Mouse (Mus musculus) sigmoid colon, adult 10 weeks (tissue): ENCODE measurements around the gene Hes2. TPM values are rescaled to one million over a fixed set of nuclear protein-coding genes. Genes with fewer than 3 reads are reported as not detected.

Source experiments
- polyA plus RNA-seq: library from polyadenylated mRNA; stranded (reverse); fragments of 350-450 nt; fragmentation: Illumina TruSeq; extraction: RNeasy Lipid Tissue Mini Kit (QIAGEN cat#74804); gene quantifications from one replicate; pipeline ENCODE4 v1.2.3, GENCODE M21; 2014; ENCODE audit warnings: low read depth, low replicate concordance

Gene Hes2
- 1.7 TPM for polyA plus RNA-seq

DNA sequence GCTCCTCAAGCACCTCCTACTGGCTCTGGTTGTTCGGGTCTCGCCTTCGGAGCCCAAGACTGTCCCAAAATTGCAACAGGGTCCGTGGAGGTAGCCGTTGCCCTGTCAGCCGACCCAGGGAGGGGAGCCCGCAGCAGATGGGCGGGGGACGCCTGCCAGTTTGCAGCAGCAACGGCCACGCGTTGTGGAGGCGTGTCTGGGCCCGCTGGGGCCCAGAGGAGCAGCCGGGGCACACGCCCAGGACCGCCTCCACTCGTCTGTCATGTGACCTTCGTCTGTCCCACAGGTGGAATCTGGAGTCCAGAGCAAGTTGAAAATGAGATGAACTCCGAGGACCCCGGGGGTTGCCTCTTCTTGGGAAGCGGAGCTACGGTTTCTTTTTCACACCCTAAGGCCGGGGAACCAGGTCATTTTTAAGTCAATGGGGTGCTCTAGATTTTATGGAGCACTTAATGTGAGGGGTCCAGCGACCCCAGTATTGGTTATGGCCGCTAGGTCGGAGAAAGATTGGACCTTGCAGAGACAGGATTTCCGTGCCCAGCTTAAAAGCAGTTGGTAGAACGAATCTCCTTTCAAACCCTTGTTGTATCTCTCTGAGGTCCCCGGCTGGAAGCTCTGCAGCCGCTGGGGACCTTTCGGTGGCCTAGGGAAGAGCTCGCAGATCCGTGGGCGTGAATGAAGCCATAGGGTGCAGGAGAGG is at the start of gene Hes2:
Gene Hes2, plus strand, starts transcription at position 283 of the 700 bp plus-strand sequence.

DNA sequence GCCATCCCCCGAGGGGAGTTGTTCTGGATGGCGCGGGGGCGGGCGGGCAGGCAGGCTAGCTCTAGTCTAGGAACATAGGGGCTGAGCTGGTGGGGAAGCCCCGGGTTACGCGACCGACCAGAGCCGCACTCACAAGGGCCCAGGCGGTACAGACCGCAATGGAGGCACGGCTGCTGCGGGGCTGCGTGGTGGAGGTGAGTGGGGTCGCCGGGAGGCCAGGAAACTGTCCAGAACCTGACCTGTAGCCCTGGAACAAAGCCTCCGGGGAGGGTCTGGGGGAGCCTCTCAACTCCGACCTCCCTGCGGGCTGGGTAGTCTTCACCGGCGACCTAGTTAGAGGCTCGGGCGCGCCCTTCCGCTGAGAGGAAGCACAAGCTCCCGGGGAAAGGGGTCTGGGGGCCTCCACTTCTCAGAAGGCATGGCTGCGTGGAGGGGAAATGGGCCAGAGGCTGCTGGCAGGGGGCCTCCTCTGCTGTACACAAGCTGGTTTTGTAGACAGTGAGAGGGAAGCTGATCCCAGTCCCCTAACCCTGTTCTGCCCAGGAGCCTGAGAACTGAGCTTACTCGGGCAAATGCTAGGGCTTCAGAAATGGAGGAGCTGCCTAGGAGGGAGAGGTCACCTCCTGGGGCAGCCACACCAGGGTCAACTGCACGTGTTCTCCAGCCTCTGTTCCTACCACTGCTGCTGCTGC is 42.6 kb upstream of the Hes2 start, which contains the start of gene Tnfrsf25:
Gene Tnfrsf25, plus strand, starts transcription at position 14 of the 692 bp plus-strand sequence.

DNA sequence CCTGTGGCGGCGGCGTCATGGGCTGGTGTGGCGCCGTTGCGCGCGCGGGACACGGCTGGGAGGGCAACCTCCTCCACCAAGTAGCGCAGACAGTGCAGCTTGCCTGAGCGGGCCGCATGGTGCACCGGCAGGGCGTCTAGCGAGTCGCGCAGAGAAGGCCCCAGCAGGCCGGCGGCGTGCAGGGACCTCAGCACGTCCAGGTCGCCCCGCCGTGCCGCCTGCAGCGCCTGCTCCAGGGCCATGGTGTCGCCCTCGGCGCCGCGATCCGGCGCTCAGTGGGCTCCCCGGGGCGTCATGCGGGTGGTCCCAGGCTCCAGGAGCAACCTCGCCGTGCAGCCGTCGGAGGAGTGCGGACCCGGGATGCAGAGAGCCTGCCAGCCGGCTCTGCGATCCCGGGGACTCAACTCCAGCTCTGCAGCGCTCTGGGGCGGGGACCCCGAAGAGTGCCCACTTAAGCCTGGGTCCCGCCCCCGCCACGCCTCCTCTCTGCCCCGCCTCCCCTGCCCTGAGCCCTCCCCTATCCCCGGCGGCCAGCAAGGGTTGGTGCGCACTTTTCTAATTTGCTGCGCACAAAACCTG is 6.6 kb upstream of the Hes2 start, which contains the start of gene Espn:
Gene Espn, minus strand, starts transcription at position 406 of the 579 bp plus-strand sequence.

DNA sequence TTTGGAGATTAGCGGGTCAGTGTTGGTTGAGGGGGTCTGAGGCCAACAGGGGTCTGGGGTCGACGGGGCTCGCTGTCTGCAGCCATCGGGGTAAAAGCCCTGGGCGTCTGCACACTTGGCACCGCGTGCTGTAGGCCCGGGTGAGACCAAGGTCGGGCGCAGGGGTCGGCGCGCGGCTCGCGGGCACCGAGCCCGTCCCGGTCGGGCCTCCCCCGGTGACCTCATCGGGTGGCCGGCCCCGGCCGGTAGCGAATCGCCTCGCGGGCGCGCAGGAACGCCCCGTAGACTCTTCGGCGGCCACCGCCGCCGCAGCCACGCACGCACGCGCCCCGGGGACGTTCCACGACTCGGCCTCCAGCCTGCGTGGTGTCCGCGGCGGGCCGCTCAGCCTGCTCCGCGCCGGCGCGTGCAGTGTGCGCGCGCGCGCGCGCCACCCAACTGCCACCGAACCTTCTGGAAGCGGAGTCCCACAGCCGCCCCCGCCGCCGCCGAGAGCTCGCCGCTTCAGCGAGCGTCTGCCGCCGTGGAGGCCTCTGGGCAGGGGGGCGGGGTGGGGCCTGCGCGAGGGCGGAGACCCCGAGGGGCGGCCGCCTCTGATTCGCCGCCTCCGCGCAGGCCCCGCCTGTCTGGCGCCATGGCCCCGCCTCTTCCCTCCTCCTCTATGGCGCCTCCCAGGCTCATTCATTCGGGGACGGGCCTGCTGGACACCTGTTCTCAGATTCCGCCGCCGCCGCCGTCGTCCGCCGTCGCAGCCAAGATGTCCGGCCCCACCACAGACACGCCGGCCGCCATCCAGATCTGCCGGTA is 19.1 kb downstream of the Hes2 start, which contains the start of gene Acot7:
Gene Acot7, plus strand, starts transcription at position 598 of the 807 bp plus-strand sequence.

Other genes with a start within 250 kb of the Hes2 start
- gene Dnajc11, start 225.2 kb upstream of the Hes2 start, polyA plus RNA-seq, result 34.9 TPM
- gene Thap3, start 169.9 kb upstream of the Hes2 start, polyA plus RNA-seq, result 0.60 TPM
- 10.5 TPM for gene Phf13, start 162.6 kb upstream of the Hes2 start, polyA plus RNA-seq
- gene Klhl21, start 150.1 kb upstream of the Hes2 start, polyA plus RNA-seq, result 2.9 TPM
- 2.0 TPM for gene Zbtb48, start 131.2 kb upstream of the Hes2 start, polyA plus RNA-seq
- gene Tas1r1, start 120.3 kb upstream of the Hes2 start, polyA plus RNA-seq, result not detected
- gene Nol9, start 119.5 kb upstream of the Hes2 start, polyA plus RNA-seq, result 11.6 TPM
- not detected for gene Plekhg5, start 86.4 kb upstream of the Hes2 start, polyA plus RNA-seq
- not detected for gene Tnfrsf25, start 42.9 kb upstream of the Hes2 start, polyA plus RNA-seq
- 4.1 TPM for gene Espn, start 6.5 kb upstream of the Hes2 start, polyA plus RNA-seq
- 2.2 TPM for gene Acot7, start 19.3 kb downstream of the Hes2 start, polyA plus RNA-seq
- gene Gpr153, start 115.4 kb downstream of the Hes2 start, polyA plus RNA-seq, result 2.1 TPM
- not detected for gene Hes3, start 132.8 kb downstream of the Hes2 start, polyA plus RNA-seq
- gene Icmt, start 138.4 kb downstream of the Hes2 start, polyA plus RNA-seq, result 9.4 TPM
- gene Rnf207, start 160.1 kb downstream of the Hes2 start, polyA plus RNA-seq, result 0.82 TPM
- gene Rpl22, start 166.9 kb downstream of the Hes2 start, polyA plus RNA-seq, result 461 TPM
- gene Chd5, start 179.8 kb downstream of the Hes2 start, polyA plus RNA-seq, result 0.09 TPM